Mouse (Mus musculus): ENCODE data around the gene 1700109H08Rik. TPM values are rescaled to one million over a fixed set of nuclear protein-coding genes. Genes with fewer than 3 reads are reported as not detected.
"Not testable (repeated sequence)": the region's sequence is repeated elsewhere in the genome, so short reads cannot be mapped to it uniquely, and the experiment has no call there.

The 1700109H08Rik gene
- polyA plus RNA-seq, 1 experiment from 2014 or later = 4.3 TPM

- ATAC-seq (ENCODE audit: insufficient read depth) = no peak
- Histone ChIP-seq H3K4me2 (no peak overlapping the region), H3K4me3 (ENCODE audit: low read depth, low read length) (no peak overlapping the region), H3K9ac (no peak overlapping the region), H3K36me3 (ENCODE audit: insufficient read depth) (0 out of 2 replicates have a peak, but pooled peaks cover 4% of the 10 kb centered on the region), H3K4me1 (ENCODE audit: insufficient read depth) (no peaks in the 10 kb centered on the region), H3K9me3 (ENCODE audit: low read depth, low read length) (no peaks in the 10 kb centered on the region), H3K27ac (ENCODE audit: low read depth) (no peak overlapping the region), H3K27me3 (ENCODE audit: insufficient read depth, low read length) (no peaks in the 10 kb centered on the region)
- WGBS = 52% methylated on average over 1 of the region's 1 CpGs
- TF ChIP-seq CTCF (IDR thresholded peaks at IDR 0.05; ENCODE audit: low read depth) = no peak
- no peak for DNase-seq
Observed at GRCm38 (mm10) chr5:3600298-3600697, 28.9 kb downstream of the 1700109H08Rik start.

- Histone ChIP-seq H3K4me2 (no peak overlapping the region), H3K27me3 (ENCODE audit: insufficient read depth, low read length) (no peaks in the 10 kb centered on the region), H3K9ac (no peak overlapping the region), H3K36me3 (ENCODE audit: insufficient read depth) (peaks cover 9% of the 10 kb centered on the region), H3K4me3 (ENCODE audit: low read depth, low read length) (no peak overlapping the region), H3K9me3 (ENCODE audit: low read depth, low read length) (no peaks in the 10 kb centered on the region), H3K27ac (ENCODE audit: low read depth) (no peak overlapping the region), H3K4me1 (ENCODE audit: insufficient read depth) (no peaks in the 10 kb centered on the region)
- WGBS = 79% methylated on average over 3 of the region's 3 CpGs
- ATAC-seq (ENCODE audit: insufficient read depth) (no peak), DNase-seq (no peak)
- no peak for TF ChIP-seq CTCF (IDR thresholded peaks at IDR 0.05; ENCODE audit: low read depth)
Observed at GRCm38 (mm10) chr5:3600790-3601189, 29.4 kb downstream of the 1700109H08Rik start.

- no peak for TF ChIP-seq CTCF (IDR thresholded peaks at IDR 0.05; ENCODE audit: low read depth)
- WGBS = 92% methylated on average over 9 of the region's 9 CpGs
- H3K4me2 ChIP-seq = no peak overlapping the region
- H3K9ac ChIP-seq = no peak overlapping the region
- ATAC-seq (ENCODE audit: insufficient read depth) (no peak), DNase-seq (no peak)
- no peaks in the 10 kb centered on the region for H3K4me1 ChIP-seq (ENCODE audit: insufficient read depth)
- no peak overlapping the region for H3K27ac ChIP-seq (ENCODE audit: low read depth)
- H3K36me3 ChIP-seq (ENCODE audit: insufficient read depth) = peaks cover 42% of the 10 kb centered on the region
- no peaks in the 10 kb centered on the region for H3K27me3 ChIP-seq (ENCODE audit: insufficient read depth, low read length)
- H3K9me3 ChIP-seq (ENCODE audit: low read depth, low read length) = no peaks in the 10 kb centered on the region
- H3K4me3 ChIP-seq (ENCODE audit: low read depth, low read length) = no peak overlapping the region
Observed at GRCm38 (mm10) chr5:3607114-3607513, 35.7 kb downstream of the 1700109H08Rik start.

- Histone ChIP-seq H3K27me3 (ENCODE audit: insufficient read depth, low read length) (no peaks in the 10 kb centered on the region), H3K36me3 (ENCODE audit: insufficient read depth) (peaks cover 47% of the 10 kb centered on the region), H3K4me3 (ENCODE audit: low read depth, low read length) (no peak overlapping the region), H3K4me2 (no peak overlapping the region), H3K27ac (ENCODE audit: low read depth) (no peak overlapping the region), H3K9ac (no peak overlapping the region), H3K9me3 (ENCODE audit: low read depth, low read length) (no peaks in the 10 kb centered on the region), H3K4me1 (ENCODE audit: insufficient read depth) (no peaks in the 10 kb centered on the region)
- ATAC-seq (ENCODE audit: insufficient read depth) (no peak), DNase-seq (no peak)
- TF ChIP-seq CTCF (IDR thresholded peaks at IDR 0.05; ENCODE audit: low read depth) = no peak
- 91% methylated on average over 7 of the region's 7 CpGs for WGBS
Observed at GRCm38 (mm10) chr5:3609241-3609640, 37.9 kb downstream of the 1700109H08Rik start.

GRCm38 (mm10) chr5:3611835-3612234 lies 40.5 kb downstream of the 1700109H08Rik start:
- H3K27ac ChIP-seq (ENCODE audit: low read depth); H3K9me3 ChIP-seq (ENCODE audit: low read depth, low read length); H3K27me3 ChIP-seq (ENCODE audit: insufficient read depth, low read length); ATAC-seq (ENCODE audit: insufficient read depth); DNase-seq; H3K4me1 ChIP-seq (ENCODE audit: insufficient read depth); H3K4me3 ChIP-seq (ENCODE audit: low read depth, low read length); H3K4me2 ChIP-seq; H3K9ac ChIP-seq: not testable (repeated sequence)
- WGBS = 89% methylated on average over 2 of the region's 2 CpGs
- H3K36me3 ChIP-seq (ENCODE audit: insufficient read depth) = peaks cover 48% of the 10 kb centered on the region

GRCm38 (mm10) chr5:3620486-3620885 lies 49.1 kb downstream of the 1700109H08Rik start:
- Histone ChIP-seq H3K4me2 (no peak overlapping the region), H3K36me3 (ENCODE audit: insufficient read depth) (peaks cover 39% of the 10 kb centered on the region), H3K27ac (ENCODE audit: low read depth) (no peak overlapping the region), H3K4me1 (ENCODE audit: insufficient read depth) (no peaks in the 10 kb centered on the region), H3K27me3 (ENCODE audit: insufficient read depth, low read length) (no peaks in the 10 kb centered on the region), H3K9me3 (ENCODE audit: low read depth, low read length) (no peaks in the 10 kb centered on the region), H3K4me3 (ENCODE audit: low read depth, low read length) (no peak overlapping the region), H3K9ac (no peak overlapping the region)
- DNase-seq (no peak), ATAC-seq (ENCODE audit: insufficient read depth) (no peak)
- 84% methylated on average over 7 of the region's 7 CpGs for WGBS
- TF ChIP-seq CTCF (IDR thresholded peaks at IDR 0.05; ENCODE audit: low read depth) = no peak

- Histone ChIP-seq H3K4me1 (ENCODE audit: insufficient read depth) (no peaks in the 10 kb centered on the region), H3K27ac (ENCODE audit: low read depth) (no peak overlapping the region), H3K4me3 (ENCODE audit: low read depth, low read length) (no peak overlapping the region), H3K4me2 (no peak overlapping the region), H3K36me3 (ENCODE audit: insufficient read depth) (peaks cover 24% of the 10 kb centered on the region), H3K27me3 (ENCODE audit: insufficient read depth, low read length) (no peaks in the 10 kb centered on the region), H3K9me3 (ENCODE audit: low read depth, low read length) (no peaks in the 10 kb centered on the region), H3K9ac (no peak overlapping the region)
- no peak for TF ChIP-seq CTCF (IDR thresholded peaks at IDR 0.05; ENCODE audit: low read depth)
- ATAC-seq (ENCODE audit: insufficient read depth) (no peak), DNase-seq (no peak)
- 89% methylated on average over 5 of the region's 5 CpGs for WGBS
Observed at GRCm38 (mm10) chr5:3630055-3630454, 58.7 kb downstream of the 1700109H08Rik start.
